Mouse (Mus musculus) liver, postnatal 0 days (tissue): ENCODE measurements at regions not wholly inside any gene's neighbourhood (a gene's known extent, or its start where the extent isn't known, plus 50 kb on each side); places are given as distances from the start of the nearest gene placed in this dataset.

Experiments
- CTCF ChIP-seq: sonication (generic); IDR thresholded peaks from 2 replicates; pipeline ENCODE4 v1.5.1; 2016; ENCODE audit warnings: antibody characterized with exemption, low read depth
- EP300 ChIP-seq: IDR thresholded peaks from 2 replicates; pipeline ENCODE4 v1.6.1; 2016; ENCODE audit warnings: antibody characterized with exemption, low read depth, mild to moderate bottlenecking

- TF ChIP-seq CTCF (no peak), EP300 (no peak)
Measured at GRCm38 (mm10) chr10:97389647-97390590, 89.5 kb upstream of the Dcn start.
